Mouse (Mus musculus) myocyte (in vitro differentiated cells): ENCODE measurements at regions not wholly inside any gene's neighbourhood (a gene's known extent, or its start where the extent isn't known, plus 50 kb on each side); places are given as distances from the start of the nearest gene placed in this dataset.

Source experiments
- CEBPB ChIP-seq: IDR thresholded peaks from 2 replicates; pipeline ENCODE4 v1.6.1; 2011; ENCODE audit warnings: mild to moderate bottlenecking, moderate library complexity; ENCODE audit not compliant: poor library complexity, insufficient read depth, severe bottlenecking
- E2F4 ChIP-seq: IDR thresholded peaks from one replicate; pipeline ENCODE4 v1.6.1; 2011; ENCODE audit warnings: mild to moderate bottlenecking, control low read depth, moderate library complexity; ENCODE audit not compliant: insufficient read depth
- MAX ChIP-seq: IDR thresholded peaks from one replicate; pipeline ENCODE4 v1.6.1; 2011; ENCODE audit warnings: low read depth, mild to moderate bottlenecking, control low read depth
- MYOD1 ChIP-seq, 3 experiments: IDR thresholded peaks; one replicate each; pipeline ENCODE4 v1.6.1; 2011; ENCODE audit warnings: control low read depth in 2 of 3, low read depth in 2 of 3, mild to moderate bottlenecking in 2 of 3, moderate library complexity in 1 of 3; ENCODE audit not compliant: insufficient read length in 2 of 3, control insufficient read depth in 1 of 3
- POLR2A ChIP-seq: IDR thresholded peaks from one replicate; pipeline ENCODE4 v1.6.1; 2011; ENCODE audit warnings: low read depth, mild to moderate bottlenecking, control low read depth, moderate library complexity; ENCODE audit not compliant: insufficient read length
- POLR2AphosphoS2 ChIP-seq: IDR thresholded peaks from one replicate; pipeline ENCODE4 v1.6.1; 2011; ENCODE audit warnings: low read depth, control low read depth; ENCODE audit not compliant: insufficient read length
- SRF ChIP-seq: IDR thresholded peaks from one replicate; pipeline ENCODE4 v1.6.1; 2011; ENCODE audit warnings: low read depth; ENCODE audit not compliant: control insufficient read depth, insufficient read length
- USF1 ChIP-seq: IDR thresholded peaks from one replicate; pipeline ENCODE4 v1.6.1; 2011; ENCODE audit warnings: low read depth, mild to moderate bottlenecking, control low read depth, moderate library complexity

DNA sequence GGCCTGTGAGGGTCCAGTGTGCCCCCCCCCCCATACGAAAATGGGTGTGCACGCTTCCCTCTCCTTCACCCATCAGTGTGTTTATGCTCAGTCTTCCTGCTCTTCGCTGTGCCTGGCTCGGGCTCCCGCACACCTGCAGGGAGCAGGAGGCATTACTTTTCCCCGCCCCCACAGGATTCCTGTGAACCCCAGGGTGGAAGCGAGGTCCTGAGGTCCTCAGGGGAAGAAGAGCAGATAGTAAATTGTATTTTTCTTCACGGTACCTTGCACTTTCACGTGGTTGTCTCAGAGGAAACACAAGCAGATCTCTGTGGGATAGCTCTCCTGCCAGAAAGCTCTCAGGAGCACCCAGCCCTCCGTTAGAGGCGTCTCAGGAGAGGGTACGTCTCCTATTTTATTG lies 91.4 kb downstream of the Tmx1 start:
- TF ChIP-seq MYOD1 (IDR thresholded peaks at IDR 0.05; ENCODE audit: control insufficient read depth in 1 of 3, insufficient read length in 2 of 3, low read depth in 2 of 3) (no peak), POLR2AphosphoS2 (no peak), USF1 (no peak), POLR2A (no peak), MAX (no peak), SRF (no peak), CEBPB (no peak), E2F4 (no peak)
